Comparison of ENCODE assay signal across 9 mouse cellular contexts in the genomic region with DNA sequence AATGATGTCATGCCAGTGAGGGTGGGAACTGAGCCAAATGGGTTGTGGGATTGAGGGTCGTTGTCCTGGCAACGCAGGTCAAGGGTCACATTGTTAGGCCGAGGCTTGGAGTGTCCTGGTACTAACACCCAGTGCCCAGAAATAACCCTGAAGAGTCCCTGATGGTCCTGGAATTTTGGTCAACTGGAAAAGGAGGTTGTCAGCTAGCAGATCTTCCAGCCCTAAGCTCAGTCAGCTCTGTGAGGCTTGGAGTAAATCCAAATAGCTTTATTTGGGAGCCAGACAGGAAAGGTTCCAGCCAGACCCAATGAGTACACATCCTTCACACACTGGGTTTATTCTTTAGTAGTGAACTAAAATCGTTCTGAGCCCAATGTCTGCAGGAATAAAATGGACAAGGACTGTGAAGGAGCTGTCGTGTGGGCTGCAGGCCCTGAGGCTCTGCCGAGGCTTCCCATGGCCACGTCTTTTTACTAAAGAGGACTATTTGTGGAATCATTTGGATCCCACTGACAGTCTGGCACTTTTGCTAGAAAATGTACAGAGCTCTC.
A peak's percentile ranks its signal among the peaks of the same experiment; 100 is the strongest.
DNase-seq lines count a peak whose midpoint lies in the region; ATAC-seq and TF ChIP-seq lines count a peak whose summit lies in the region.
"Had no signal": no experiment of that assay in that cellular context is flagged by ENCODE, and none has a peak within 500 bp of the region (broad histone marks: within the 10 kb centered on the region; RNA-seq: fewer than 3 reads in every experiment).

No protein-coding gene starts in this region.

- H3K4me2 ChIP-seq in forebrain, postnatal 0 days (ENCODE audit: low read depth): no peak overlapping the region
- H3K4me2 ChIP-seq in forebrain, embryonic 13.5 days: no peak overlapping the region
- H3K4me2 ChIP-seq in embryonic facial prominence, embryonic 15.5 days (replicated peaks): no peak overlapping the region
- H3K4me2 ChIP-seq in hindbrain, embryonic 14.5 days (replicated peaks): no peak overlapping the region
- no peak overlapping the region for H3K4me2 ChIP-seq in midbrain, embryonic 12.5 days (replicated peaks)

- peak; percentile 53 for DNase-seq in forebrain, postnatal 0 days
- peak; percentile 61 for DNase-seq in hindbrain, embryonic 14.5 days (ENCODE audit: low spot score)
- DNase-seq in layer of hippocampus, adult 9-11 months: peak; percentile 70

- H3K4me1 ChIP-seq in forebrain, postnatal 0 days (ENCODE audit: insufficient read depth): peaks cover 14% of the 10 kb centered on the region
- peaks cover 36% of the 10 kb centered on the region for H3K4me1 ChIP-seq in forebrain, embryonic 13.5 days
- peaks cover 31% of the 10 kb centered on the region for H3K4me1 ChIP-seq in embryonic facial prominence, embryonic 15.5 days
- H3K4me1 ChIP-seq in hindbrain, embryonic 14.5 days (replicated peaks; ENCODE audit: control insufficient read depth, insufficient read depth, low read length): peaks cover 15% of the 10 kb centered on the region
- peaks cover 23% of the 10 kb centered on the region for H3K4me1 ChIP-seq in midbrain, embryonic 12.5 days
- peaks cover 8% of the 10 kb centered on the region for H3K4me1 ChIP-seq in testis, adult 2 months (ENCODE audit: control insufficient read depth, insufficient read depth, low read length)

- ATAC-seq in forebrain, postnatal 0 days: peak; percentile 27
- no peak; the same call in 1 of the 2 replicates for ATAC-seq in forebrain, embryonic 13.5 days
- ATAC-seq in embryonic facial prominence, embryonic 15.5 days (ENCODE audit: insufficient number of reproducible peaks, low FRiP score, low TSS enrichment, low read depth): no peak
- peak; percentile 56; the same call in 1 of the 2 replicates for ATAC-seq in hindbrain, embryonic 14.5 days (ENCODE audit: low FRiP score)
- no peak for ATAC-seq in midbrain, embryonic 12.5 days (ENCODE audit: low FRiP score, low read depth)
- no peak for ATAC-seq in monocyte, adult 5-6 weeks (replicated peaks; ENCODE audit: insufficient number of reproducible peaks, low FRiP score, low TSS enrichment, poor library complexity, severe bottlenecking)

- TF ChIP-seq CTCF in forebrain, postnatal 0 days (IDR thresholded peaks at IDR 0.05; ENCODE audit: low read depth): no peak
- TF ChIP-seq CTCF in testis, adult 2 months (IDR thresholded peaks at IDR 0.05; ENCODE audit: control insufficient read depth, insufficient read depth, insufficient replicate concordance, low read depth, low read length): no peak

- H3K27me3 ChIP-seq in forebrain, postnatal 0 days (ENCODE audit: insufficient read depth, low read length): no peaks in the 10 kb centered on the region
- H3K27me3 ChIP-seq in forebrain, embryonic 13.5 days: no peaks in the 10 kb centered on the region
- no peaks in the 10 kb centered on the region for H3K27me3 ChIP-seq in embryonic facial prominence, embryonic 15.5 days
- H3K27me3 ChIP-seq in hindbrain, embryonic 14.5 days (ENCODE audit: control insufficient read depth, insufficient read depth, low read length): no peaks in the 10 kb centered on the region
- H3K27me3 ChIP-seq in midbrain, embryonic 12.5 days: no peaks in the 10 kb centered on the region
- no peaks in the 10 kb centered on the region for H3K27me3 ChIP-seq in testis, adult 2 months (ENCODE audit: control insufficient read depth, insufficient read depth, low read length)
- H3K27me3 ChIP-seq: CH12.LX had no signal

- peak overlapping the region; percentile 29; the same call in 1 of the 2 replicates for H3K27ac ChIP-seq in forebrain, postnatal 0 days (ENCODE audit: low read depth, low read length)
- no peak overlapping the region for H3K27ac ChIP-seq in forebrain, embryonic 13.5 days
- H3K27ac ChIP-seq in embryonic facial prominence, embryonic 15.5 days (replicated peaks): peak overlapping the region; percentile 58
- peak overlapping the region; percentile 84 for H3K27ac ChIP-seq in hindbrain, embryonic 14.5 days
- 0 out of 2 replicates have a peak overlapping the region, but pooled peaks have one; percentile 46 for H3K27ac ChIP-seq in midbrain, embryonic 12.5 days (replicated peaks)
- H3K27ac ChIP-seq in testis, adult 2 months (ENCODE audit: control insufficient read depth, insufficient read depth, low read depth, low read length): peak overlapping the region; percentile 60; the same call in 1 of the 2 replicates

- H3K36me3 ChIP-seq in forebrain, postnatal 0 days (ENCODE audit: insufficient read depth): no peaks in the 10 kb centered on the region
- no peaks in the 10 kb centered on the region for H3K36me3 ChIP-seq in forebrain, embryonic 13.5 days (ENCODE audit: poor library complexity, severe bottlenecking)
- H3K36me3 ChIP-seq in embryonic facial prominence, embryonic 15.5 days: no peaks in the 10 kb centered on the region
- no peaks in the 10 kb centered on the region for H3K36me3 ChIP-seq in hindbrain, embryonic 14.5 days (replicated peaks; ENCODE audit: control insufficient read depth, insufficient read depth)
- no peaks in the 10 kb centered on the region for H3K36me3 ChIP-seq in midbrain, embryonic 12.5 days
- no peaks in the 10 kb centered on the region for H3K36me3 ChIP-seq in testis, adult 2 months (ENCODE audit: control insufficient read depth, insufficient read depth, low read length)

- TF ChIP-seq POLR2A in testis, adult 2 months (IDR thresholded peaks at IDR 0.05; ENCODE audit: control insufficient read depth, low read depth, low read length): no peak

- H3K9me3 ChIP-seq in forebrain, postnatal 0 days (ENCODE audit: low read length): no peaks in the 10 kb centered on the region
- no peaks in the 10 kb centered on the region for H3K9me3 ChIP-seq in forebrain, embryonic 13.5 days (replicated peaks)
- no peaks in the 10 kb centered on the region for H3K9me3 ChIP-seq in embryonic facial prominence, embryonic 15.5 days (replicated peaks)
- no peaks in the 10 kb centered on the region for H3K9me3 ChIP-seq in hindbrain, embryonic 14.5 days (ENCODE audit: control insufficient read depth, low read length)
- H3K9me3 ChIP-seq in midbrain, embryonic 12.5 days: no peaks in the 10 kb centered on the region

- 31% methylated on average over 7 of the region's 7 CpGs for WGBS in forebrain, postnatal 0 days
- 58% methylated on average over 7 of the region's 7 CpGs for WGBS in forebrain, embryonic 13.5 days
- whole genome bisulfite sequencing in embryonic facial prominence, embryonic 15.5 days: 33% methylated on average over 7 of the region's 7 CpGs
- WGBS in hindbrain, embryonic 14.5 days: 36% methylated on average over 7 of the region's 7 CpGs
- WGBS in midbrain, embryonic 12.5 days: 41% methylated on average over 7 of the region's 7 CpGs

- H3K4me3 ChIP-seq in forebrain, postnatal 0 days (ENCODE audit: low read depth, low read length): no peak overlapping the region
- H3K4me3 ChIP-seq in forebrain, embryonic 13.5 days: no peak overlapping the region
- H3K4me3 ChIP-seq in embryonic facial prominence, embryonic 15.5 days (replicated peaks): no peak overlapping the region
- H3K4me3 ChIP-seq in hindbrain, embryonic 14.5 days (replicated peaks; ENCODE audit: low read length): no peak overlapping the region
- no peak overlapping the region for H3K4me3 ChIP-seq in midbrain, embryonic 12.5 days
- H3K4me3 ChIP-seq in testis, adult 2 months (ENCODE audit: control insufficient read depth, low read depth, low read length): no peak overlapping the region

- no peak overlapping the region for H3K9ac ChIP-seq in forebrain, postnatal 0 days
- H3K9ac ChIP-seq in forebrain, embryonic 13.5 days: no peak overlapping the region
- no peak overlapping the region for H3K9ac ChIP-seq in embryonic facial prominence, embryonic 15.5 days
- no peak overlapping the region for H3K9ac ChIP-seq in hindbrain, embryonic 14.5 days
- no peak overlapping the region for H3K9ac ChIP-seq in midbrain, embryonic 12.5 days (replicated peaks)

Comparison
In these comparisons a context has a peak if more than half of its experiments do, and no peak if none do; other contexts are left out.
1. ATAC-seq: peak in forebrain, postnatal 0 days (single experiment) and hindbrain, embryonic 14.5 days (single experiment); none in forebrain, embryonic 13.5 days (single experiment), embryonic facial prominence, embryonic 15.5 days (single experiment), midbrain, embryonic 12.5 days (single experiment) and monocyte, adult 5-6 weeks (single experiment).
2. Peak in every context shown above with its lines, with median percentiles within 50 percentile points of each other: DNase-seq.